ENCODE assay signal across 8 mouse cellular contexts in the genomic region with DNA sequence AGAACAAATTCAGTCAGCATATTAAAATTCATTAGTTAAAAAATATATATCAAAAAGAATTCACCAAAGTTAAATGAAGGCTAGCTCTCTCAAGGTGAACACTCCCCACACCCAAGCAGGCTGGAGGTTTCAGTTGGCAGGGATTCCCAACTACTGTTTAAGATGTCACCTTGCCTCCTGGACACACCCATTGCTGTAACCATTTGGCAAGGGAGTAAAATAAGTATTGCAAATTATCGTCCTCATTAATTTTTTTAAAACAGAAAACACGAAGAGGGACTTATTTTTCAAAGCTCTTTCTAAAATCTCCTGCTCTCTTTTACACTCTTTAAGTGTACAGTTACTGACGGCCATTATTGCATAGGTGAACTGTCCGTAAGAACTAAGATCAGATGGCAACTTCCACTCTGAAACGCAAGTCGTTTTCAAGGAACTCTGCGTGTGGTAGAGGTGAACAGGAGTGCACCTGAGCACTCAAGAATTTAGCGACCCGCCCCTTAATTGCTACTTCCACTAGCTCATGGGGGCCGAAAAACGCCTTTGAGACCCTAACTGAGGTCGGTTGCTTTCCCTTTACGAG. TPM values are rescaled to one million over a fixed set of nuclear protein-coding genes. Genes with fewer than 3 reads are reported as not detected.
A peak's percentile ranks its signal among the peaks of the same experiment; 100 is the strongest.
DNase-seq lines count a peak whose midpoint lies in the region; ATAC-seq lines count a peak whose summit lies in the region.

No protein-coding gene starts in this region.

- H3K27ac ChIP-seq in embryonic facial prominence, embryonic 12.5 days, result peak overlapping the region; percentile 97; the same call in 1 of the 2 replicates
- H3K27ac ChIP-seq in intestine, embryonic 16.5 days (ENCODE audit: low read length), result peak overlapping the region; percentile 96
- H3K27ac ChIP-seq in midbrain, embryonic 11.5 days (ENCODE audit: low read depth, low read length), result no peak overlapping the region; the same call in 1 of the 2 replicates

- H3K36me3 ChIP-seq in megakaryocyte, embryonic 14.5 days (replicated peaks; ENCODE audit: low read length), result peaks cover 30% of the 10 kb centered on the region
- H3K36me3 ChIP-seq in embryonic facial prominence, embryonic 12.5 days, result peaks cover 8% of the 10 kb centered on the region; the same call in 1 of the 2 replicates
- no peaks in the 10 kb centered on the region for H3K36me3 ChIP-seq in intestine, embryonic 16.5 days (ENCODE audit: control insufficient read depth, insufficient read depth, low read length)
- no peaks in the 10 kb centered on the region for H3K36me3 ChIP-seq in midbrain, embryonic 11.5 days (ENCODE audit: control insufficient read depth, insufficient read depth, low read length)

- 1% methylated on average over 13 of the region's 13 CpGs for WGBS in embryonic facial prominence, embryonic 12.5 days
- WGBS in intestine, embryonic 16.5 days, result under 1% methylated on average over 13 of the region's 13 CpGs
- under 1% methylated on average over 13 of the region's 13 CpGs for WGBS in midbrain, embryonic 11.5 days

- DNase-seq in midbrain, embryonic 11.5 days (ENCODE audit: low spot score, missing footprints), result no peak
- no peak for DNase-seq in gastrocnemius, postnatal 10 days
- DNase-seq in layer of hippocampus, postnatal 10 days (ENCODE audit: low spot score in 2 of 2), result no peak
- no peak for DNase-seq in thymus, postnatal 25 days

- peak overlapping the region; percentile 95 for H3K9ac ChIP-seq in embryonic facial prominence, embryonic 12.5 days
- H3K9ac ChIP-seq in intestine, embryonic 16.5 days (ENCODE audit: low read depth, low read length), result peak overlapping the region; percentile 98
- peak overlapping the region; percentile 100 for H3K9ac ChIP-seq in midbrain, embryonic 11.5 days (ENCODE audit: low read length)

- no peak for ATAC-seq in megakaryocyte, adult 5-6 weeks (ENCODE audit: poor library complexity, severe bottlenecking)
- no peak for ATAC-seq in embryonic facial prominence, embryonic 12.5 days (ENCODE audit: insufficient number of reproducible peaks, insufficient read depth, low FRiP score, low TSS enrichment)
- ATAC-seq in intestine, embryonic 16.5 days, result no peak
- no peak for ATAC-seq in midbrain, embryonic 11.5 days (ENCODE audit: low FRiP score)

- peak overlapping the region; percentile 81 for H3K4me2 ChIP-seq in embryonic facial prominence, embryonic 12.5 days (replicated peaks)
- H3K4me2 ChIP-seq in intestine, embryonic 16.5 days (ENCODE audit: low read depth, low read length), result peak overlapping the region; percentile 71
- H3K4me2 ChIP-seq in midbrain, embryonic 11.5 days, result peak overlapping the region; percentile 56

- H3K9me3 ChIP-seq in megakaryocyte, embryonic 14.5 days, result no peaks in the 10 kb centered on the region
- H3K9me3 ChIP-seq in embryonic facial prominence, embryonic 12.5 days, result no peaks in the 10 kb centered on the region
- H3K9me3 ChIP-seq in intestine, embryonic 16.5 days (ENCODE audit: control insufficient read depth, low read length), result no peaks in the 10 kb centered on the region
- H3K9me3 ChIP-seq in midbrain, embryonic 11.5 days (ENCODE audit: control insufficient read depth, low read length), result no peaks in the 10 kb centered on the region

- peak overlapping the region; percentile 96 for H3K4me3 ChIP-seq in megakaryocyte, embryonic 14.5 days (replicated peaks)
- peak overlapping the region; percentile 89 for H3K4me3 ChIP-seq in embryonic facial prominence, embryonic 12.5 days
- peak overlapping the region; percentile 92 for H3K4me3 ChIP-seq in intestine, embryonic 16.5 days (ENCODE audit: low read length)
- peak overlapping the region; percentile 91 for H3K4me3 ChIP-seq in midbrain, embryonic 11.5 days (ENCODE audit: low read depth, low read length)

- H3K4me1 ChIP-seq in megakaryocyte, embryonic 14.5 days, result peaks cover 58% of the 10 kb centered on the region
- H3K4me1 ChIP-seq in embryonic facial prominence, embryonic 12.5 days, result peaks cover 29% of the 10 kb centered on the region
- peaks cover 24% of the 10 kb centered on the region for H3K4me1 ChIP-seq in intestine, embryonic 16.5 days (ENCODE audit: control insufficient read depth, insufficient read depth, low read length)
- H3K4me1 ChIP-seq in midbrain, embryonic 11.5 days (ENCODE audit: control insufficient read depth, insufficient read depth, low read length), result peaks cover 32% of the 10 kb centered on the region

- H3K27me3 ChIP-seq in megakaryocyte, embryonic 14.5 days (replicated peaks), result no peaks in the 10 kb centered on the region
- no peaks in the 10 kb centered on the region for H3K27me3 ChIP-seq in embryonic facial prominence, embryonic 12.5 days
- H3K27me3 ChIP-seq in intestine, embryonic 16.5 days (replicated peaks; ENCODE audit: control insufficient read depth, insufficient read depth, low read length), result no peaks in the 10 kb centered on the region
- H3K27me3 ChIP-seq in midbrain, embryonic 11.5 days (ENCODE audit: control insufficient read depth, insufficient read depth, low read length), result no peaks in the 10 kb centered on the region

RNA-seq across cellular contexts. Expression of a gene that starts 1.3 kb away (rescaled TPM):
- polyA plus RNA-seq in megakaryocyte, embryonic 14.5 days (2012; ENCODE audit: insufficient read depth, low replicate concordance), result 2.3 and 36.6 TPM in 2 replicates
- total RNA-seq in megakaryocyte, adult 5-6 weeks (2015), result 594 and 654 TPM in 2 replicates
- 1,417 and 1,603 TPM in 2 replicates for total RNA-seq in megakaryocyte, adult 5-6 weeks (2017)
- 823 and 840 TPM in 2 replicates for polyA plus RNA-seq in embryonic facial prominence, embryonic 12.5 days (2016; fragmentation: Nextera tagmentation; extraction: Ambion mirVana)
- polyA plus RNA-seq in intestine, embryonic 16.5 days (2015; fragmentation: Nextera tagmentation; extraction: Ambion mirVana), result 1,041 and 1,116 TPM in 2 replicates
- 1,326 and 1,445 TPM in 2 replicates for polyA plus RNA-seq in midbrain, embryonic 11.5 days (2014; fragmentation: Nextera tagmentation; extraction: Ambion mirVana)
- total RNA-seq in gastrocnemius, postnatal 10 days (2021), result 100 to 1,000 TPM; 298 to 346 TPM
- 1,000 to 10,000 TPM; 2,051 to 2,241 TPM for total RNA-seq in layer of hippocampus, postnatal 10 days (2021)

RNA-seq across cellular contexts. Expression of a gene that starts 17.9 kb away (rescaled TPM):
- not detected in 2 replicates for polyA plus RNA-seq in megakaryocyte, embryonic 14.5 days (2012; ENCODE audit: insufficient read depth, low replicate concordance)
- not detected in 2 replicates for total RNA-seq in megakaryocyte, adult 5-6 weeks (2015)
- not detected in 2 replicates for total RNA-seq in megakaryocyte, adult 5-6 weeks (2017)
- polyA plus RNA-seq in embryonic facial prominence, embryonic 12.5 days (2016; fragmentation: Nextera tagmentation; extraction: Ambion mirVana), result not detected in 2 replicates
- not detected in 2 replicates for polyA plus RNA-seq in intestine, embryonic 16.5 days (2015; fragmentation: Nextera tagmentation; extraction: Ambion mirVana)
- not detected in 2 replicates for polyA plus RNA-seq in midbrain, embryonic 11.5 days (2014; fragmentation: Nextera tagmentation; extraction: Ambion mirVana)
- not detected for total RNA-seq in gastrocnemius, postnatal 10 days (2021)
- total RNA-seq in layer of hippocampus, postnatal 10 days (2021), result not detected

Comparison
In these comparisons a context has a peak if more than half of its experiments do, and no peak if none do; other contexts are left out.
1. RNA of a gene that starts 1.3 kb away (polyA plus RNA-seq): 1,326 to 1,445 TPM in midbrain, embryonic 11.5 days, 1,041 to 1,116 TPM in intestine, embryonic 16.5 days and 823 to 840 TPM in embryonic facial prominence, embryonic 12.5 days; 2.3 to 36.6 TPM in megakaryocyte, embryonic 14.5 days; every median in the first group is over 10 times any median in the second.
2. Peak in every context shown above with its lines, with median percentiles within 50 percentile points of each other: H3K4me3 ChIP-seq, H3K4me2 ChIP-seq and H3K9ac ChIP-seq.